Mouse (Mus musculus): Measurements from ENCODE around the gene AW549877. TPM values are rescaled to one million over a fixed set of nuclear protein-coding genes. Genes with fewer than 3 reads are reported as not detected.
A peak's percentile ranks its signal among the peaks of the same experiment; 100 is the strongest.

AW549877 gene
- total and polyA plus RNA-seq, 2 experiments from 2014 or later: 19.6 to 26.2 TPM

- Histone ChIP-seq H3K4me2 (ENCODE audit: low read depth) (no peak overlapping the region), H3K36me3 (ENCODE audit: insufficient read depth) (peaks cover 26% of the 10 kb centered on the region), H3K27ac (ENCODE audit: low read depth, low read length) (no peak overlapping the region), H3K9ac (no peak overlapping the region), H3K4me3 (ENCODE audit: low read depth, low read length) (no peak overlapping the region), H3K27me3 (ENCODE audit: insufficient read depth, low read length) (no peaks in the 10 kb centered on the region), H3K9me3 (ENCODE audit: low read length) (no peaks in the 10 kb centered on the region), H3K4me1 (ENCODE audit: insufficient read depth) (0 out of 2 replicates have a peak, but pooled peaks cover under 1% of the 10 kb centered on the region)
- ATAC-seq (no peak), DNase-seq (no peak)
- WGBS: 85% methylated on average over 2 of the region's 2 CpGs
- no peak for TF ChIP-seq CTCF (IDR thresholded peaks at IDR 0.05; ENCODE audit: low read depth)
Observed at GRCm38 (mm10) chr15:3984876-3985275, 10.7 kb downstream of the AW549877 start.

- Histone ChIP-seq H3K27ac (ENCODE audit: low read depth, low read length) (no peak overlapping the region), H3K9me3 (ENCODE audit: low read length) (no peaks in the 10 kb centered on the region), H3K4me1 (ENCODE audit: insufficient read depth) (0 out of 2 replicates have a peak, but pooled peaks cover 4% of the 10 kb centered on the region), H3K4me2 (ENCODE audit: low read depth) (no peak overlapping the region), H3K4me3 (ENCODE audit: low read depth, low read length) (no peak overlapping the region), H3K9ac (no peak overlapping the region), H3K27me3 (ENCODE audit: insufficient read depth, low read length) (no peaks in the 10 kb centered on the region), H3K36me3 (ENCODE audit: insufficient read depth) (peaks cover 19% of the 10 kb centered on the region)
- no peak for DNase-seq
- TF ChIP-seq CTCF (IDR thresholded peaks at IDR 0.05; ENCODE audit: low read depth): no peak
- 93% methylated on average over 5 of the region's 5 CpGs for WGBS
- no peak for ATAC-seq
Observed at GRCm38 (mm10) chr15:3982732-3983131, 12.8 kb downstream of the AW549877 start.

- H3K9me3 ChIP-seq (ENCODE audit: low read length): no peaks in the 10 kb centered on the region
- H3K4me3 ChIP-seq (ENCODE audit: low read depth, low read length): peak overlapping the region; percentile 66; the same call in 1 of the 2 replicates
- TF ChIP-seq CTCF (IDR thresholded peaks at IDR 0.05; ENCODE audit: low read depth): no peak
- peaks cover 3% of the 10 kb centered on the region for H3K36me3 ChIP-seq (ENCODE audit: insufficient read depth)
- H3K9ac ChIP-seq: peak overlapping the region; percentile 98; the same call in 1 of the 2 replicates
- peak overlapping the region; percentile 72 for H3K4me2 ChIP-seq (ENCODE audit: low read depth)
- ATAC-seq: no peak
- peak overlapping the region; percentile 96 for H3K27ac ChIP-seq (ENCODE audit: low read depth, low read length)
- 82% methylated on average over 3 of the region's 3 CpGs for WGBS
- 0 out of 2 replicates have a peak, but pooled peaks cover 4% of the 10 kb centered on the region for H3K4me1 ChIP-seq (ENCODE audit: insufficient read depth)
- no peaks in the 10 kb centered on the region for H3K27me3 ChIP-seq (ENCODE audit: insufficient read depth, low read length)
- no peak for DNase-seq
Observed at GRCm38 (mm10) chr15:3979871-3980270, 15.7 kb downstream of the AW549877 start.

- H3K4me1 ChIP-seq (ENCODE audit: insufficient read depth): 0 out of 2 replicates have a peak, but pooled peaks cover 4% of the 10 kb centered on the region
- 3% methylated on average over 58 of the region's 61 CpGs for WGBS
- H3K4me2 ChIP-seq (ENCODE audit: low read depth): peak within 1 kb of the TSS; percentile 72
- ATAC-seq (peak; percentile 95), DNase-seq (peak; percentile 78)
- H3K36me3 ChIP-seq (ENCODE audit: insufficient read depth): peaks cover 3% of the 10 kb centered on the region; the same call in 1 of the 2 replicates
- H3K4me3 ChIP-seq (ENCODE audit: low read depth, low read length): peak within 1 kb of the TSS; percentile 66
- peak within 1 kb of the TSS; percentile 98 for H3K9ac ChIP-seq
- no peak for TF ChIP-seq CTCF (IDR thresholded peaks at IDR 0.05; ENCODE audit: low read depth)
- no peaks in the 10 kb centered on the region for H3K27me3 ChIP-seq (ENCODE audit: insufficient read depth, low read length)
- peak within 1 kb of the TSS; percentile 96 for H3K27ac ChIP-seq (ENCODE audit: low read depth, low read length)
- H3K9me3 ChIP-seq (ENCODE audit: low read length): no peaks in the 10 kb centered on the region
Observed at GRCm38 (mm10) chr15:3979061-3979848, 16.3 kb downstream of the AW549877 start, which contains the start of gene Fbxo4. Gene Fbxo4, minus strand, starts transcription at chr15:3979573.

DNA sequence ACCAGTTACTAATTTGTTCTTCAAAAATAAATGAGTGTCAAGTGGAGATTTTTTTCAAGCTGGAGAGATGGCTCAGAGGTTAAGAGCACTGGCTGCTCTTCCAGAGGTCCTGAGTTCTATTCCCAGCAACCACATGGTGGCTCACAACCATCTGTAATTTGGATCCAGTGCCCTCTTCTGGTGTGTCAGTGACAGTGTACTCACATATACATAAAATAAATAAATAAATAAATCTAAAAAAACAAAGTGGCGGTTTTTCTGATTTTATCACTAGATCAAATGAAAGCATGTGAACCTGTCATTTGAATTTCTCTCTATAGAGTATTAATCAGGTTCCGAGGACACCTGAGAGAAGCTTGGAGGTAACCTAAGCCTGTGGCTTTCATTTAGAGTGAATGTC lies 17.3 kb downstream of the AW549877 start:
- DNase-seq (no peak), ATAC-seq (no peak)
- Histone ChIP-seq H3K36me3 (ENCODE audit: insufficient read depth) (no peaks in the 10 kb centered on the region; the same call in 1 of the 2 replicates), H3K4me3 (ENCODE audit: low read depth, low read length) (no peak overlapping the region), H3K4me2 (ENCODE audit: low read depth) (peak overlapping the region; percentile 72; the same call in 1 of the 2 replicates), H3K4me1 (ENCODE audit: insufficient read depth) (0 out of 2 replicates have a peak, but pooled peaks cover 4% of the 10 kb centered on the region), H3K9ac (no peak overlapping the region), H3K27me3 (ENCODE audit: insufficient read depth, low read length) (no peaks in the 10 kb centered on the region), H3K27ac (ENCODE audit: low read depth, low read length) (no peak overlapping the region), H3K9me3 (ENCODE audit: low read length) (no peaks in the 10 kb centered on the region)
- 94% methylated on average over 2 of the region's 2 CpGs for WGBS
- peak; percentile 38; the same call in 1 of the 2 replicates for TF ChIP-seq CTCF (IDR thresholded peaks at IDR 0.05; ENCODE audit: low read depth)

DNA sequence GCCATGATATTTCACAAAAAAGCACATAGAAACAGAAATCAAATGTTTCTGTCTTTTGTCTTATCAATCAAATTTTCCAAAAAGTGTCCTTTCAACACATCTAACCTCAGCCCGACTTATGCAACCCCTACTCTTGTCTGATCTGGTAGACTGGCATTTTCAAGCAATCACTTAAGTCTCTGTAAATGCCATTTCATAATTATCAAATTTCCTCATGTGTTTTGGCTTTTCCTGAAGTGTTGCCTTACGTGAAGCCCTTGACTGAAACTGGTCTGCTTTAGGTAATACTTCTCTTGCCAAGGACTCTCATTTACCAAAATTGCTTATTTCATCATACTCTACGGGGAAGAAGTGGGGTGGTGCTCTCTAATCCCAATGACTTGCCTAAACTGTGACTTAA lies 22.2 kb downstream of the AW549877 start:
- H3K9ac ChIP-seq: no peak overlapping the region
- H3K4me3 ChIP-seq (ENCODE audit: low read depth, low read length): no peak overlapping the region
- no peaks in the 10 kb centered on the region for H3K27me3 ChIP-seq (ENCODE audit: insufficient read depth, low read length)
- no peak for TF ChIP-seq CTCF (IDR thresholded peaks at IDR 0.05; ENCODE audit: low read depth)
- H3K4me1 ChIP-seq (ENCODE audit: insufficient read depth): no peaks in the 10 kb centered on the region
- no peak overlapping the region for H3K27ac ChIP-seq (ENCODE audit: low read depth, low read length)
- no peaks in the 10 kb centered on the region for H3K9me3 ChIP-seq (ENCODE audit: low read length)
- no peak overlapping the region for H3K4me2 ChIP-seq (ENCODE audit: low read depth)
- 90% methylated on average over 3 of the region's 3 CpGs for WGBS
- DNase-seq: no peak
- ATAC-seq: no peak
- H3K36me3 ChIP-seq (ENCODE audit: insufficient read depth): peaks cover 2% of the 10 kb centered on the region

DNA sequence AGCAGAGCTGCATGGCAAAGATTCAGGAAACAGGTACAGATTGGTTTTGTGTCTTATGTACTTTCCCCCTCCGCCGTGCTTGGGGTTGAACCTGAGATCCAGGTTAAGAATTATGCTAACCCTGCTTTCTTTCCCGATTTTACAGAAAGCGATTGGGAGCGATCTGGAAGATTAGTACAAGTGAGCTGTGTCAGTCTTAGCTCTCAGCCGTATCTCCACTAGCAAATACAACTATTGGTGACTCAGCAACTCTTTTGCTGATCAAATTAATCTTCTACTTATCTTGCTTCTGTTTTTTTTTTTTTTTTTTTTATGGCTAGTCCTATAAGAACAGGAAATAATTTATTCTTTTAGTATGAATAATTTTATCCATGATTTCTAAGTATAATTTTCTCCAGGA lies 25.4 kb downstream of the AW549877 start:
- H3K9ac ChIP-seq: no peak overlapping the region
- no peaks in the 10 kb centered on the region for H3K4me1 ChIP-seq (ENCODE audit: insufficient read depth)
- 94% methylated on average over 6 of the region's 6 CpGs for WGBS
- TF ChIP-seq CTCF (IDR thresholded peaks at IDR 0.05; ENCODE audit: low read depth): no peak
- H3K27me3 ChIP-seq (ENCODE audit: insufficient read depth, low read length): no peaks in the 10 kb centered on the region
- no peak for ATAC-seq
- DNase-seq: no peak
- H3K4me2 ChIP-seq (ENCODE audit: low read depth): no peak overlapping the region
- H3K27ac ChIP-seq (ENCODE audit: low read depth, low read length): no peak overlapping the region
- H3K36me3 ChIP-seq (ENCODE audit: insufficient read depth): peaks cover 2% of the 10 kb centered on the region
- H3K4me3 ChIP-seq (ENCODE audit: low read depth, low read length): no peak overlapping the region
- H3K9me3 ChIP-seq (ENCODE audit: low read length): no peaks in the 10 kb centered on the region

All from forebrain, postnatal 0 days (tissue).